Mouse (Mus musculus): ENCODE measurements around the gene Rarg. TPM values are rescaled to one million over a fixed set of nuclear protein-coding genes. Genes with fewer than 3 reads are reported as not detected.

The Rarg gene
- polyA plus RNA-seq, 1 experiment from 2014 or later: 5.6 TPM

- ATAC-seq: no peak
- Histone ChIP-seq H3K4me1 (ENCODE audit: control insufficient read depth, insufficient read depth, low read depth, low read length) (peaks cover 29% of the 10 kb centered on the region), H3K9me3 (ENCODE audit: control insufficient read depth, low read length) (no peaks in the 10 kb centered on the region), H3K27me3 (replicated peaks; ENCODE audit: control insufficient read depth, insufficient read depth, low read length) (peaks cover 19% of the 10 kb centered on the region), H3K36me3 (ENCODE audit: control insufficient read depth, insufficient read depth, low read length) (0 out of 2 replicates have a peak, but pooled peaks cover 4% of the 10 kb centered on the region), H3K27ac (ENCODE audit: low read depth, low read length) (no peak overlapping the region), H3K9ac (ENCODE audit: low read depth, low read length) (no peak overlapping the region), H3K4me3 (ENCODE audit: low read length) (no peak overlapping the region), H3K4me2 (ENCODE audit: low read length) (no peak overlapping the region)
- WGBS: 33% methylated on average over 12 of the region's 12 CpGs
Measured at GRCm38 (mm10) chr15:102242404-102243228, 14.7 kb downstream of the Rarg start.

- 0 out of 2 replicates have a peak, but pooled peaks cover 4% of the 10 kb centered on the region for H3K36me3 ChIP-seq (ENCODE audit: control insufficient read depth, insufficient read depth, low read length)
- H3K4me1 ChIP-seq (ENCODE audit: control insufficient read depth, insufficient read depth, low read depth, low read length): peaks cover 19% of the 10 kb centered on the region
- H3K4me3 ChIP-seq (ENCODE audit: low read length): no peak overlapping the region
- no peak overlapping the region for H3K4me2 ChIP-seq (ENCODE audit: low read length)
- no peak overlapping the region for H3K27ac ChIP-seq (ENCODE audit: low read depth, low read length)
- 94% methylated on average over 4 of the region's 4 CpGs for WGBS
- no peak for ATAC-seq
- H3K9me3 ChIP-seq (ENCODE audit: control insufficient read depth, low read length): no peaks in the 10 kb centered on the region
- H3K9ac ChIP-seq (ENCODE audit: low read depth, low read length): no peak overlapping the region
- H3K27me3 ChIP-seq (replicated peaks; ENCODE audit: control insufficient read depth, insufficient read depth, low read length): peaks cover 16% of the 10 kb centered on the region
Measured at GRCm38 (mm10) chr15:102240607-102241006, 16.7 kb downstream of the Rarg start.

- Histone ChIP-seq H3K9me3 (ENCODE audit: control insufficient read depth, low read length) (no peaks in the 10 kb centered on the region), H3K4me3 (ENCODE audit: low read length) (no peak overlapping the region), H3K27me3 (replicated peaks; ENCODE audit: control insufficient read depth, insufficient read depth, low read length) (peaks cover 16% of the 10 kb centered on the region), H3K27ac (ENCODE audit: low read depth, low read length) (no peak overlapping the region), H3K36me3 (ENCODE audit: control insufficient read depth, insufficient read depth, low read length) (0 out of 2 replicates have a peak, but pooled peaks cover 4% of the 10 kb centered on the region), H3K4me1 (ENCODE audit: control insufficient read depth, insufficient read depth, low read depth, low read length) (peaks cover 12% of the 10 kb centered on the region), H3K4me2 (ENCODE audit: low read length) (no peak overlapping the region), H3K9ac (ENCODE audit: low read depth, low read length) (no peak overlapping the region)
- no peak for ATAC-seq
- 69% methylated on average over 11 of the region's 11 CpGs for WGBS
Measured at GRCm38 (mm10) chr15:102239851-102240250, 17.5 kb downstream of the Rarg start.

GRCm38 (mm10) chr15:102239260-102239590 lies 18.1 kb downstream of the Rarg start:
- H3K4me1 ChIP-seq (ENCODE audit: control insufficient read depth, insufficient read depth, low read depth, low read length): peaks cover 7% of the 10 kb centered on the region
- no peak overlapping the region for H3K27ac ChIP-seq (ENCODE audit: low read depth, low read length)
- ATAC-seq: peak; percentile 79
- H3K4me3 ChIP-seq (ENCODE audit: low read length): no peak overlapping the region
- no peak overlapping the region for H3K4me2 ChIP-seq (ENCODE audit: low read length)
- H3K9ac ChIP-seq (ENCODE audit: low read depth, low read length): no peak overlapping the region
- no peaks in the 10 kb centered on the region for H3K9me3 ChIP-seq (ENCODE audit: control insufficient read depth, low read length)
- WGBS: 10% methylated on average over 9 of the region's 9 CpGs
- H3K36me3 ChIP-seq (ENCODE audit: control insufficient read depth, insufficient read depth, low read length): 0 out of 2 replicates have a peak, but pooled peaks cover 4% of the 10 kb centered on the region
- H3K27me3 ChIP-seq (replicated peaks; ENCODE audit: control insufficient read depth, insufficient read depth, low read length): peaks cover 16% of the 10 kb centered on the region

- Histone ChIP-seq H3K27ac (ENCODE audit: low read depth, low read length) (no peak overlapping the region), H3K4me3 (ENCODE audit: low read length) (no peak overlapping the region), H3K4me2 (ENCODE audit: low read length) (no peak overlapping the region), H3K4me1 (ENCODE audit: control insufficient read depth, insufficient read depth, low read depth, low read length) (peaks cover 6% of the 10 kb centered on the region), H3K9ac (ENCODE audit: low read depth, low read length) (no peak overlapping the region), H3K27me3 (replicated peaks; ENCODE audit: control insufficient read depth, insufficient read depth, low read length) (peaks cover 14% of the 10 kb centered on the region), H3K9me3 (ENCODE audit: control insufficient read depth, low read length) (no peaks in the 10 kb centered on the region), H3K36me3 (ENCODE audit: control insufficient read depth, insufficient read depth, low read length) (0 out of 2 replicates have a peak, but pooled peaks cover 4% of the 10 kb centered on the region)
- WGBS: 88% methylated on average over 14 of the region's 14 CpGs
- ATAC-seq: no peak
Measured at GRCm38 (mm10) chr15:102238543-102239259, 18.6 kb downstream of the Rarg start.

- Histone ChIP-seq H3K27me3 (replicated peaks; ENCODE audit: control insufficient read depth, insufficient read depth, low read length) (no peaks in the 10 kb centered on the region), H3K4me3 (ENCODE audit: low read length) (no peak overlapping the region), H3K9ac (ENCODE audit: low read depth, low read length) (no peak overlapping the region; the same call in 1 of the 2 replicates), H3K36me3 (ENCODE audit: control insufficient read depth, insufficient read depth, low read length) (0 out of 2 replicates have a peak, but pooled peaks cover 4% of the 10 kb centered on the region), H3K4me2 (ENCODE audit: low read length) (no peak overlapping the region), H3K4me1 (ENCODE audit: control insufficient read depth, insufficient read depth, low read depth, low read length) (no peaks in the 10 kb centered on the region), H3K27ac (ENCODE audit: low read depth, low read length) (no peak overlapping the region), H3K9me3 (ENCODE audit: control insufficient read depth, low read length) (no peaks in the 10 kb centered on the region)
- no peak for ATAC-seq
- 35% methylated on average over 21 of the region's 21 CpGs for WGBS
Measured at GRCm38 (mm10) chr15:102235371-102236027, 21.8 kb downstream of the Rarg start.

GRCm38 (mm10) chr15:102233896-102234295 lies 23.4 kb downstream of the Rarg start:
- Histone ChIP-seq H3K27me3 (replicated peaks; ENCODE audit: control insufficient read depth, insufficient read depth, low read length) (no peaks in the 10 kb centered on the region), H3K27ac (ENCODE audit: low read depth, low read length) (no peak overlapping the region), H3K4me3 (ENCODE audit: low read length) (no peak overlapping the region), H3K36me3 (ENCODE audit: control insufficient read depth, insufficient read depth, low read length) (0 out of 2 replicates have a peak, but pooled peaks cover 4% of the 10 kb centered on the region), H3K4me1 (ENCODE audit: control insufficient read depth, insufficient read depth, low read depth, low read length) (no peaks in the 10 kb centered on the region), H3K9ac (ENCODE audit: low read depth, low read length) (no peak overlapping the region), H3K9me3 (ENCODE audit: control insufficient read depth, low read length) (no peaks in the 10 kb centered on the region), H3K4me2 (ENCODE audit: low read length) (no peak overlapping the region)
- 29% methylated on average over 2 of the region's 2 CpGs for whole genome bisulfite sequencing
- ATAC-seq: no peak

- Histone ChIP-seq H3K4me3 (ENCODE audit: low read length) (no peak overlapping the region), H3K27me3 (replicated peaks; ENCODE audit: control insufficient read depth, insufficient read depth, low read length) (no peaks in the 10 kb centered on the region), H3K27ac (ENCODE audit: low read depth, low read length) (no peak overlapping the region), H3K4me2 (ENCODE audit: low read length) (no peak overlapping the region), H3K36me3 (ENCODE audit: control insufficient read depth, insufficient read depth, low read length) (no peaks in the 10 kb centered on the region), H3K4me1 (ENCODE audit: control insufficient read depth, insufficient read depth, low read depth, low read length) (no peaks in the 10 kb centered on the region), H3K9ac (ENCODE audit: low read depth, low read length) (no peak overlapping the region), H3K9me3 (ENCODE audit: control insufficient read depth, low read length) (no peaks in the 10 kb centered on the region)
- WGBS: 89% methylated on average over 7 of the region's 7 CpGs
- ATAC-seq: no peak
Measured at GRCm38 (mm10) chr15:102232764-102233163, 24.6 kb downstream of the Rarg start.

GRCm38 (mm10) chr15:102231748-102232147 lies 25.6 kb downstream of the Rarg start, which contains the start of gene Itgb7:
Gene Itgb7 (minus strand): TSS chr15:102231944.
- Histone ChIP-seq H3K4me3 (ENCODE audit: low read length) (no peak within 1 kb of the TSS), H3K9me3 (ENCODE audit: control insufficient read depth, low read length) (no peaks in the 10 kb centered on the region), H3K27ac (ENCODE audit: low read depth, low read length) (no peak within 1 kb of the TSS), H3K27me3 (replicated peaks; ENCODE audit: control insufficient read depth, insufficient read depth, low read length) (no peaks in the 10 kb centered on the region), H3K4me1 (ENCODE audit: control insufficient read depth, insufficient read depth, low read depth, low read length) (no peaks in the 10 kb centered on the region), H3K4me2 (ENCODE audit: low read length) (no peak within 1 kb of the TSS), H3K9ac (ENCODE audit: low read depth, low read length) (no peak within 1 kb of the TSS), H3K36me3 (ENCODE audit: control insufficient read depth, insufficient read depth, low read length) (no peaks in the 10 kb centered on the region)
- ATAC-seq: no peak
- WGBS: 59% methylated on average over 6 of the region's 6 CpGs

All from hindbrain, embryonic 16.5 days (tissue).